Mouse (Mus musculus): Measurements from ENCODE around the gene Bclaf3. TPM values are rescaled to one million over a fixed set of nuclear protein-coding genes. Genes with fewer than 3 reads are reported as not detected.
A peak's percentile ranks its signal among the peaks of the same experiment; 100 is the strongest.
"Not testable (repeated sequence)": the region's sequence is repeated elsewhere in the genome, so short reads cannot be mapped to it uniquely, and the experiment has no call there.

Bclaf3 gene
- 11.2 and 13.3 TPM in 2 replicates for total RNA-seq (2021)
- long read RNA-seq, transcript Bclaf3-202 (12 exons, 3,366 nt): major isoform, 6 of 10 reads
- long read RNA-seq, partial matches to known transcripts: 1 of 10 reads
- long read RNA-seq, other reads (novel, unspliced or antisense): 3 of 10 reads

GRCm38 (mm10) chrX:159526388-159526787 lies at the start of gene Bclaf3:
Gene Bclaf3, plus strand, starts transcription at chrX:159526688.
- DNase-seq: no peak

GRCm38 (mm10) chrX:159478243-159478940 lies 48.1 kb upstream of the Bclaf3 start:
- not testable (repeated sequence) for DNase-seq

DNA sequence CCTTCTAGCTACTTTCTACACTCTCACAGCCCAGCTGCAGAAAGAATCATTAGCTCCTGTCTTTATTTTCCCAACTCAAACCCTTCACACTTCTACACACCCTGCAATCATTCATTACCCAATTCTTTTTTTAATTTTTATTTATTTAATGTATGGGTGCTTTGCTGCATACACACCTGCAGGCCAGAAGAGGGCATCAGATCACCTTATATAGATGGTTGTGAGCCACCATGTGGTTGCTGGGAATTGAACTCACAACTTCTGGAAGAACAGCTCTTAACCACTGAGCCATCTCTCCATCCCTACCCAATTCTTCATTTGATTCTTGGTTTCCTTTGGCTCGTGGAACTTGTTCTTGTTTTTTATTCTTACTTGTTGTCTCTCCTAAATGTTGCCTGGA lies 42.2 kb upstream of the Bclaf3 start:
- no peak for DNase-seq

- no peak for DNase-seq
Observed at GRCm38 (mm10) chrX:159503181-159503580, 23.3 kb upstream of the Bclaf3 start.

GRCm38 (mm10) chrX:159508331-159509036 lies 18.0 kb upstream of the Bclaf3 start:
- no peak for DNase-seq

GRCm38 (mm10) chrX:159509042-159509441 lies 17.4 kb upstream of the Bclaf3 start:
- DNase-seq: no peak

- no peak for DNase-seq
Observed at GRCm38 (mm10) chrX:159509847-159510715, 16.4 kb upstream of the Bclaf3 start.

- no peak for DNase-seq
Observed at GRCm38 (mm10) chrX:159510716-159511051, 15.8 kb upstream of the Bclaf3 start.

GRCm38 (mm10) chrX:159515599-159515998 lies 10.9 kb upstream of the Bclaf3 start:
- no peak for DNase-seq

DNA sequence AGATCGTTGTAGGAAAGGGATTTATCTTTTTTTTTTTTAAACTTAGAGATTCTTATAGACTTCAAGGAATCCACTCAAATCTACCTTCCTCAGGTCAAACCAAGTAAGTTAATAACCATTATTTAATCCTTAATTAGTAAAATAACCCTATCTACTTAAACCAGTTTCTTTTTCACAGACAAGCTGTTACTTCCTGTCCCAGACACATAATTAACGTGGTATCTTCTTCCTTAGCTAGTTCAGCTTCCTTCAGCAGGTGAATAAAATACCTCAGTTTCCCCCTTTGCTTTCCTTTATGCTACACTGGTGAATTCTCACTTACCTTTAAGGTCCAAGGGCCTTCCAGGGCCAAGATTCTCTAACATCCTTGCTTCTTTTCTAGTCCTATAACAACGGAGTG lies 4.7 kb upstream of the Bclaf3 start:
- DNase-seq: no peak

DNA sequence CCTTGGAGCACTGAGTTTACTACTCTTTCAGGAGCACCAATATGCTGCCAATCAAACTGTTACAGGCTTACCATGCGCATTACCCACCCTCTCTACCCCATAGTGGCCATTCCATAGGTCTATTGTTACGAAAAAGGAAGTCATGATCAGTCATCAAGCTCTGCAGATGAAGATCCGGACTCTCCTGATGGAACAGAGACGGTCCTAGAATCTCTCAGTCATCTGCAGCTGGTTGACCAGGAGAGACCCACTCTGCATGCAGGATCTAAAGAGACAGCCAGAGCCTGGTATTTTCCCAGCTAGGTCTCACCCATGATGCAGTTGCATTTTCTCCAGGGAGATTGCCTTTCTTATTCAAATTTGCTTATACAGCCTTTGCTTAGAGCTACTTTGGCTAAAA lies 3.8 kb upstream of the Bclaf3 start:
- DNase-seq: no peak

DNA sequence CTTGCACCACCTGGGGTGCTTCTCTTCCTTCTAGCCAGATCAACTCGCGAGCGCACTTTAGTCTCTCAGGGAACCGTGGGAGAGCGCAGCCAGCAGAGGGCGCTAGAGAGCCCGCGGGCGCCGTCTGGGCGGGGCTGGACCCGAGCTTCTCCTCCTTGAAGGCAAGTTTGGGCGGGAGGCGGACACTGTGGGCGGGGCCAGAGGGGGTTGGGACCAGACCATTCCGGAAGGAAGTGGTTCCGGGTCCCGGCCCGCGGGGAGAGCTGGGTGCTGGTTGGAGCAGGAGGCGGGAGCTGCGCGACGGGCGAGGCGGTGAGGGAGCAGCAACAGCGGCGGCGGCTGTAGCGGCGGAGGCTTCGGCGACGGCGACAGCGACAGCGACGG lies 5.9 kb downstream of the Bclaf3 start:
- DNase-seq: peak; percentile 96

DNA sequence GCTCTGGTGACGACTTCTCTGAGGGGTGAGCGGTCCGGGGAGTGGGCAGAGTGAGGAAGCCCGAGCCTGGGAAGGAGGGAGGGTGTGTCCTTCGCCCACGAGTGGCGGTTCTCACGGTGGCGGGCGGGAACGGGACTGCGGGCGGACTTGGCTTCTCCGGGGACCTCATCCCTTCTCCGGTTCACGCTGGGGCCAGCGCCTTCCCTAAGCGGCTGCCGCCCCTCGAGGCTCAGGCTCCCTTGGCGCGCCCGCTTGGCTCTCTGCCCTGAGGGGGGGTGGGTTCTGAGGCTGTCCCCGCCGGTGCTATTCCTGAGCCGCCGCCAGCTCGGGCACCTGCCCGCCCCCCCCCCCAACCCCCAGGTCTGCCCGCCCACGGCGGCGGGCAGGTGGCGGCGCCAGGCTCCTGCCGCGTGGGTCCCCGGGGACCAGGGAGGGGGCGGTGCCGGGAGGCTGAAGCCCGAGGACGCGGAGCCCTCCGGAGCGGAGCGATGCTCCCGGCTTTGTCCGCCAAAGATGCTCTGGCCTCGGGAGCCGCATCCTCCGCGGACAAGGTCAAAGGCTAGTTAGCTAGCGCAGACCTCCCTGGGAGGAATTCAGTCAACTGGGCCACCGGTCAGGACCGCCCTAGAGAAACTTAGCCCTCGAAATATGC lies 6.4 kb downstream of the Bclaf3 start:
- DNase-seq: peak; percentile 14

DNA sequence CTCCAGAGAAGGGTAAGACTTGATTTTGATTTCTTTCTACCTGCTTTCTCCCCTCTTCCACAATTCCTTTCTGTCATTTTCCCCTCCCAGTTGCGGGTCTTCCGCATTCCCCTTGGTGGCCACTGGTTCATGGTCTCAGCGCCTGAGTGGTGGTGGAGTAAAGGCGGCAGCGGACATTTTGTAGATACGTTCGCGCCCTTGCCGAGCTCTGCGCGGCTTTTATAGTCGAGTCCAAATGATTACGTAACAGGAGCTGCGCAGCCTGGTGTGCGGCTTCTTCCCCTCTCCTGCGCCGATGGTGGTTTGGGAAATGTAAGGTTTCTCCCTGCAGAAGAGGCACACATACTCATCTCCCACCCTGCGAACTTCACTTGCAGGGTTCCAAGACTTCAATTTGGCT lies 15.4 kb downstream of the Bclaf3 start:
- DNase-seq: no peak

DNA sequence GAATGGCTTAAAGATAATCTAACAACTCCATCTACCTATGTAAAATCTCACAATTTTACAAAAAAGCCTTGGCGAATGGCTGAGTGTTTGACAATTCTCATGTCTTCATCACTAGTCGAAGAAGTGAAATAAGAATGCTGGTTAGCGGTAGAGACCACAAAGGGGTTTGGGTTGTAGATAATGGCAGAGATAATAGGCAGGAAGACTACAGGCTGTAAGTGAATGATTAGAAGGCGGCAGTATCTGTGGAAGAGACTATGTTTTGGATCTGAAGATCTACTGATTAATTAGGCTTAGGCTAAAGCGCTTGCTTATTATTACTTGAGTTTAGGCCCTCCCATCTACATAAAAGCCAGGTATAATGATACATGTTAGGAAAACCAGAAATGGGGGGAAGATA lies 20.6 kb downstream of the Bclaf3 start:
- DNase-seq: no peak

DNA sequence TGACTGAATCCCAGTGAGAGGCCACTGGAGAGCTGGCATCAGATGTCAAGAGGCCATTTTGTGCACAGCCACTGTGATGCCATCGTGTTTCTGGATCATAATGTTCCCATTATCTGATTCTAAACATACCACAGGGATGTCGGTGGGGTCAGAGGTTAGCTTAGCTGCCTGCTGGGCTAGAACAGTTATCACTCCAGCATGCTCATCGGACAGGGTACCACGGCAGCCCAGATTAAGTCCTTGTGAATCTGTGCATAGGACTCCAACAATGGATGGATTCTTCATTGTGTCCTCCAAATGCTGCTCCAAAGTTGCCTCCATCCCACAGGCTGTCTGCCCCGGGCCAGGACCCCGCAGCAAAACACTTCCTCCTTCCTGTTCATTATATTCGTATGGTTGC lies 58.2 kb downstream of the Bclaf3 start:
- not testable (repeated sequence) for DNase-seq

GRCm38 (mm10) chrX:159591633-159592032 lies 65.1 kb downstream of the Bclaf3 start:
- no peak for DNase-seq

DNA sequence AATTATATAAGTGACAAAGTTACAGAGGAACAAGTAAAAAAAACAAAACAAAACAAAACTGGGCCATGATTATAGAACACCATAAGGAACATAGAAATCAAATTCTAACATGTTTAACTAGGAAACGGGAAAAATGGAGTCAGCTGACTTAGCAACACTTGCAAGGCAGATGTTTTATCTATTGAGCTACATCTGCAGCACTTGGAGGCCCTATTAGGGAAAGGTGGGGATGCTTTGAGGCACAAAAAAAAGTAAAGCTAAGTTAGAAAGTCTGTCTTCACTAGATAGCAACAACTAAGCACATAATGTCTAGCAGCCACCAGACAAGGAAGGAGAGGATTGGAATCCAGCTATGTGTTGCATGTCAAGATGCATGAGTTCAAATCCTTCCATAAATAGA lies 71.0 kb downstream of the Bclaf3 start:
- DNase-seq: no peak

DNA sequence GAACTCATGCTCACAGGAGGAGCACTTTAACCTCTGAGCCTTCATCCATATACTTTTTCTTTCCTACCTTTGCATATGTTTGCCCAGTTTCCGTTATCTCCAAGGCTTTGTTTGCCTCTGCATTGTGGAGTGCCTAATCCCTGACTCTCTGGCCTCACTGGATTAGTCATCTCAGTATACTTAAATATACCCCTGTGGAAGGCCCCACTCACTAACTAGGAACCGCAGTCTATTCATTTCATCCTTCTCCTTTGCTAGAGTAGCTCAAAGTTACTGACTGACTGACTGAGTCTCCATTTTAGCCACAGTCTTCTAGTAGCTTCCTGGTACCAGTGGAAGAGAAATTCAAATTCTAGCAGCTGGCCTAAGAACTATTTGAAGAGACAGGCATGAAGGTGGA lies 78.3 kb downstream of the Bclaf3 start:
- DNase-seq: no peak

GRCm38 (mm10) chrX:159606936-159607335 lies 80.4 kb downstream of the Bclaf3 start:
- no peak for DNase-seq

GRCm38 (mm10) chrX:159626208-159626906 lies 99.9 kb downstream of the Bclaf3 start:
- no peak for DNase-seq

All from adrenal gland, postnatal 25 days (tissue).